8 mouse cellular contexts compared by ENCODE assay signal in the genomic region with DNA sequence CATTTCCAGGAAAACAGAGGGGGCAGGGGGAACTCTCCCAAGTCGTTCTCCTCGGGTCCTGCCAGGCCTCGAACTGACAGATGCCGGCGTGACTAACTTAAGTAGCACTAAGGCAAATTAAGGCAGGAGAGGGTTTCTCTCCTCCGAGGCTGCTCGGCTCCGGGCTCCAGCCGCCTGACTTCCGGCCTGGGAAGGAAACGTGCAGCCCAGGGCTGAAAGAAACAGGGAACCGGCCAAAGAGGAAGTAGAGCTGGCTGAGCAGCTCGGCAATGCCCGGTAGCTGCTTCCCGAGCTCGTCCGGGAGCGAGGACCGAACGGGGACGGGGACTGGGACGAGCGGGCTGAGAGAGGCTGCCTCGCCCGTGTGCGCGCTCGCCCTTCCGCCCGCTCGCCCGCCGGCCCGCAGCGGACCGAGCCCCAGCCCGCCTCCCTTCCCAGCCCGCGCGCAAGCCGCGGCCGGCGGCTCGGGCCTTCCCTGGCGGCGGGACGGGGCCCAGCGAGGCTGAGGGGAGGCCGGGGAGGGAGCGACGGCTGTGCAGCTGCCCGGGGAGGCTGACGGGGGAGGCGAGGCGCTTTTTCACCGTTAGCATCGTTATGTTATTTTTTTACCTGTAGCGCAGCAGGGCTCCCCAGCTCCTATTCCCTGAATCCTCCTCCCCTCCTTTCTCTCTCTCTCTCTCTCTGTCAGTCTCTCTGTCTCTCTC. TPM values are rescaled to one million over a fixed set of nuclear protein-coding genes. Genes with fewer than 3 reads are reported as not detected.
DNase-seq lines count a peak whose midpoint lies in the region; ATAC-seq lines count a peak whose summit lies in the region.

No protein-coding gene starts in this region.

- intact Hi-C loops in left cerebral cortex, postnatal 36 days (cut with DNase I), result loop anchor here (10.0 kb wide), 1 partner anchor 596 kb away; no protein-coding TSS in a partner anchor

- no peaks in the 10 kb centered on the region for H3K27me3 ChIP-seq in intestine, embryonic 16.5 days (replicated peaks; ENCODE audit: control insufficient read depth, insufficient read depth, low read length)
- H3K27me3 ChIP-seq in midbrain, embryonic 10.5 days (ENCODE audit: low read depth, poor library complexity, severe bottlenecking), result no peaks in the 10 kb centered on the region

- WGBS in intestine, embryonic 16.5 days, result under 1% methylated on average over 48 of the region's 59 CpGs
- WGBS in midbrain, embryonic 10.5 days, result 0% methylated on average over 53 of the region's 59 CpGs

- H3K27ac ChIP-seq in intestine, embryonic 16.5 days (ENCODE audit: low read length), result peak overlapping the region; percentile 99
- H3K27ac ChIP-seq in midbrain, embryonic 10.5 days (replicated peaks), result peak overlapping the region; percentile 99

- no peaks in the 10 kb centered on the region for H3K36me3 ChIP-seq in intestine, embryonic 16.5 days (ENCODE audit: control insufficient read depth, insufficient read depth, low read length)
- no peaks in the 10 kb centered on the region for H3K36me3 ChIP-seq in midbrain, embryonic 10.5 days

- no peaks in the 10 kb centered on the region for H3K9me3 ChIP-seq in intestine, embryonic 16.5 days (ENCODE audit: control insufficient read depth, low read length)
- H3K9me3 ChIP-seq in midbrain, embryonic 10.5 days (replicated peaks), result no peaks in the 10 kb centered on the region

- H3K4me2 ChIP-seq in intestine, embryonic 16.5 days (ENCODE audit: low read depth, low read length), result peak overlapping the region; percentile 72

- peak overlapping the region; percentile 81 for H3K4me3 ChIP-seq in intestine, embryonic 16.5 days (ENCODE audit: low read length)
- peak overlapping the region; percentile 87 for H3K4me3 ChIP-seq in midbrain, embryonic 10.5 days

- peak; percentile 52 for DNase-seq in adrenal gland, adult 8-10 months
- peak; percentile 50 for DNase-seq in embryo, embryonic 11.5 days (ENCODE audit: low read depth, low spot score)
- DNase-seq in gastrocnemius, postnatal 4 days (ENCODE audit: low spot score in 2 of 2), result peak; percentile 47 to 73
- DNase-seq in left cerebral cortex, postnatal 36 days (ENCODE audit: low spot score in 2 of 2), result peak; percentile 69 to 74
- DNase-seq in midbrain, embryonic 10.5 days (ENCODE audit: low spot score), result peak; percentile 79
- DNase-seq in right cerebral cortex, postnatal 36 days (ENCODE audit: low spot score in 2 of 2), result peak; percentile 50 to 55
- DNase-seq in urinary bladder, postnatal 4 days (ENCODE audit: low spot score in 2 of 2), result peak; percentile 65 to 72

- H3K9ac ChIP-seq in intestine, embryonic 16.5 days (ENCODE audit: low read depth, low read length), result peak overlapping the region; percentile 99

- ATAC-seq in intestine, embryonic 16.5 days, result peak; percentile 82

- 0 out of 2 replicates have a peak, but pooled peaks cover 2% of the 10 kb centered on the region for H3K4me1 ChIP-seq in intestine, embryonic 16.5 days (ENCODE audit: control insufficient read depth, insufficient read depth, low read length)
- peaks cover 12% of the 10 kb centered on the region for H3K4me1 ChIP-seq in midbrain, embryonic 10.5 days

RNA-seq across cellular contexts. Expression of a gene that starts 0.5 kb away (rescaled TPM):
- 10 to 100 TPM; 21.6 to 34.2 (median 27.2) TPM for total RNA-seq in adrenal gland, adult 8-10 months (2022)
- total RNA-seq in gastrocnemius, postnatal 4 days (2021), result 10 to 100 TPM; 15.2 to 15.8 TPM
- polyA plus RNA-seq in intestine, embryonic 16.5 days (2015; fragmentation: Nextera tagmentation; extraction: Ambion mirVana), result 10.2 and 10.4 TPM in 2 replicates
- total RNA-seq in left cerebral cortex, postnatal 36 days (2021), result 10 to 100 TPM; 26.7 to 27.7 TPM
- 10.8 and 12.3 TPM in 2 replicates for polyA plus RNA-seq in midbrain, embryonic 10.5 days (2016; fragmentation: Nextera tagmentation; extraction: Ambion mirVana)

Comparison
In these comparisons a context has a peak if more than half of its experiments do, and no peak if none do; other contexts are left out.
1. Peak in every context shown above with its lines: DNase-seq, ATAC-seq, H3K4me3 ChIP-seq and H3K27ac ChIP-seq.